8 mouse cellular contexts compared by ENCODE assay signal in the genomic region with DNA sequence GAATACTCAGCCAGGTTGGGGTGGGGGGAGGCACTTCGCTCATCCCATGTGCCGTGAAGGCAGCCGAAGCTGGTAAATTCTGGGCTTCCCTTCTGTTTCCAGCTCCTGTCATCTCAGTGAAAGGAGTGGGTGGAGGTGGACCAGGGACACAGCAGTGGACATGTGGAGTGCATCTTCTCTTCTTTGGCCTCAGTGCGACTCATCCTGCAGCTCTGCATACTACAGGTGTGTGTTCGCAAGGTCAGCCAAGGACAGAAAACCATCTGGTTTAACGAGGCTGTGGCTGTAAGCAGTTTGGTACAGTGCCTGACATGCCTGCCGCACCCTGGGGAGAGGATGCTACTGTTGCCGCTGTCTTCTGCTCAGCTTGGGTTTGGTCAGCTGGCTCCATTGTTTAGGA.
DNase-seq lines count a peak whose midpoint lies in the region; ATAC-seq and TF ChIP-seq lines count a peak whose summit lies in the region.
"Had no signal": no experiment of that assay in that cellular context is flagged by ENCODE, and none has a peak within 500 bp of the region (broad histone marks: within the 10 kb centered on the region; RNA-seq: fewer than 3 reads in every experiment).

No protein-coding gene starts in this region.

- intact Hi-C loops in left cerebral cortex, postnatal 4 days (cut with DNase I) = no loop called here
- intact Hi-C loops in heart, adult 2 months (cut with DNase I) = no loop called here

- no peaks in the 10 kb centered on the region for H3K27me3 ChIP-seq in neural tube, embryonic 11.5 days (ENCODE audit: control insufficient read depth, insufficient read depth, low read length)
- H3K27me3 ChIP-seq in heart, adult 2 months (ENCODE audit: control insufficient read depth, insufficient read depth, low read length) = no peaks in the 10 kb centered on the region

- no peak for TF ChIP-seq CTCF in cortical plate, adult 2 months (IDR thresholded peaks at IDR 0.05; ENCODE audit: extremely low read depth, insufficient read depth, low read length)
- TF ChIP-seq CTCF in heart, adult 2 months (IDR thresholded peaks at IDR 0.05) = no peak

- no peak for ATAC-seq in neural tube, embryonic 11.5 days (ENCODE audit: insufficient read depth, low FRiP score, low TSS enrichment)

- H3K4me2 ChIP-seq in neural tube, embryonic 11.5 days (ENCODE audit: low read depth) = no peak overlapping the region

- H3K9ac ChIP-seq in neural tube, embryonic 11.5 days (ENCODE audit: low read length) = no peak overlapping the region
- H3K9ac ChIP-seq in heart, adult 2 months (ENCODE audit: low read depth, low read length) = no peak overlapping the region

- no peak for TF ChIP-seq EP300 in heart, adult 2 months (IDR thresholded peaks at IDR 0.05; ENCODE audit: insufficient read depth, low read depth, low read length)

- DNase-seq in neural tube, embryonic 11.5 days (ENCODE audit: low spot score) = peak; percentile 8
- no peak for DNase-seq in neural tube, embryonic 10.5 days (ENCODE audit: extremely low spot score, low spot score)
- peak; percentile 52 for DNase-seq in left cerebral cortex, postnatal 4 days
- no peak for DNase-seq in heart, adult 2 months
- no peak for DNase-seq in adrenal gland, postnatal 36 days
- no peak for DNase-seq in spleen, adult 18-20 months

- no peak for TF ChIP-seq POLR2A in cortical plate, adult 2 months (IDR thresholded peaks at IDR 0.05; ENCODE audit: extremely low read depth, insufficient read depth, low read length)
- no peak for TF ChIP-seq POLR2A in heart, adult 2 months (IDR thresholded peaks at IDR 0.05; ENCODE audit: insufficient read depth, low read depth, low read length)

- peak overlapping the region; percentile 35; the same call in 1 of the 2 replicates for H3K27ac ChIP-seq in neural tube, embryonic 11.5 days (ENCODE audit: low read depth, low read length)
- peak overlapping the region; percentile 86 for H3K27ac ChIP-seq in cortical plate, adult 2 months (ENCODE audit: insufficient read depth, low read length)
- H3K27ac ChIP-seq in heart, adult 2 months = no peak overlapping the region
- H3K27ac ChIP-seq: stomach, postnatal 0 days had no signal

- WGBS in neural tube, embryonic 11.5 days = 81% methylated on average over 8 of the region's 8 CpGs
- 83% methylated on average over 8 of the region's 8 CpGs for WGBS in heart, adult 2 months

- H3K4me3 ChIP-seq in neural tube, embryonic 11.5 days (ENCODE audit: low read depth, low read length) = no peak overlapping the region
- H3K4me3 ChIP-seq in cortical plate, adult 2 months (ENCODE audit: insufficient read depth, low read length) = no peak overlapping the region
- H3K4me3 ChIP-seq in heart, adult 2 months = no peak overlapping the region

- H3K36me3 ChIP-seq in neural tube, embryonic 11.5 days (ENCODE audit: control insufficient read depth, insufficient read depth, low read length) = no peaks in the 10 kb centered on the region
- no peaks in the 10 kb centered on the region for H3K36me3 ChIP-seq in heart, adult 2 months (ENCODE audit: control insufficient read depth, insufficient read depth, low read length)

- no peaks in the 10 kb centered on the region for H3K9me3 ChIP-seq in neural tube, embryonic 11.5 days (ENCODE audit: control insufficient read depth, low read length)

- H3K4me1 ChIP-seq in neural tube, embryonic 11.5 days (ENCODE audit: control insufficient read depth, insufficient read depth, low read length) = peaks cover 3% of the 10 kb centered on the region
- peaks cover 23% of the 10 kb centered on the region for H3K4me1 ChIP-seq in cortical plate, adult 2 months (ENCODE audit: control insufficient read depth, insufficient read depth, low read length)
- H3K4me1 ChIP-seq in heart, adult 2 months (ENCODE audit: control insufficient read depth, insufficient read depth, low read length) = no peaks in the 10 kb centered on the region

- H3K79me2 ChIP-seq in heart, adult 2 months (replicated peaks; ENCODE audit: control insufficient read depth, insufficient read depth, low read length) = no peaks in the 10 kb centered on the region

Comparison
In these comparisons a context has a peak if more than half of its experiments do, and no peak if none do; other contexts are left out.
1. DNase-seq: peak in neural tube, embryonic 11.5 days (single experiment) and left cerebral cortex, postnatal 4 days (single experiment); none in neural tube, embryonic 10.5 days (single experiment), heart, adult 2 months (0 of 2), adrenal gland, postnatal 36 days (0 of 2) and spleen, adult 18-20 months (0 of 2).